Mouse (Mus musculus) embryonic facial prominence, embryonic 12.5 days (tissue): Measurements from ENCODE around the gene Edil3. TPM values are rescaled to one million over a fixed set of nuclear protein-coding genes. Genes with fewer than 3 reads are reported as not detected.

Source experiments
- ATAC-seq: fragments of 200-750 bp; cut with Nextera tagmentation; 2 replicates; pipeline ENCODE4 v1.8.0; 2017; ENCODE audit not compliant: insufficient number of reproducible peaks, insufficient read depth, low FRiP score, low TSS enrichment
- H3K27ac ChIP-seq: fragments of 300-500 bp; sonication (generic); 2 replicates; pipeline ENCODE4 v1.5.1; 2016; ENCODE audit warnings: mild to moderate bottlenecking
- H3K27me3 ChIP-seq: fragments of 300-500 bp; sonication (generic); 2 replicates; pipeline ENCODE4 v1.6.1; 2016; ENCODE audit warnings: mild to moderate bottlenecking, moderate library complexity
- H3K36me3 ChIP-seq: fragments of 300-500 bp; sonication (generic); 2 replicates; pipeline ENCODE4 v1.6.1; 2016; ENCODE audit warnings: mild to moderate bottlenecking
- H3K4me1 ChIP-seq: fragments of 300-500 bp; sonication (generic); 2 replicates; pipeline ENCODE4 v1.6.1; 2016
- H3K4me2 ChIP-seq: fragments of 300-500 bp; sonication (generic); replicated peaks from 2 replicates; pipeline ENCODE4 v1.6.1; 2016; ENCODE audit warnings: mild to moderate bottlenecking, moderate library complexity
- H3K4me3 ChIP-seq: fragments of 300-500 bp; sonication (generic); 2 replicates; pipeline ENCODE4 v1.5.1; 2016; ENCODE audit warnings: mild to moderate bottlenecking
- H3K9ac ChIP-seq: fragments of 300-500 bp; sonication (generic); 2 replicates; pipeline ENCODE4 v1.6.1; 2016; ENCODE audit warnings: mild to moderate bottlenecking, moderate library complexity
- H3K9me3 ChIP-seq: fragments of 300-500 bp; sonication (generic); 2 replicates; pipeline ENCODE4 v1.6.1; 2016; ENCODE audit warnings: mild to moderate bottlenecking, moderate library complexity
- WGBS: fragments of 180-500 bp; shearing (Covaris S2); methylation state at CpG from one replicate; pipeline ENCODE4 v1.1.7; 2016; 5-methylcytosine and 5-hydroxymethylcytosine counted together
- polyA plus RNA-seq: library from polyadenylated mRNA; unstranded; fragments of >200 nt; fragmentation: Nextera tagmentation; extraction: Ambion mirVana; gene quantifications from 2 replicates; pipeline ENCODE4 v1.2.1, GENCODE M21; 2016

Gene Edil3
- polyA plus RNA-seq, 1 experiment from 2014 or later, result 20.5 TPM

GRCm38 (mm10) chr13:88824441-88824840 is 3.2 kb downstream of the Edil3 start:
- no peak for ATAC-seq
- Histone ChIP-seq H3K36me3 (no peaks in the 10 kb centered on the region), H3K27ac (no peak overlapping the region), H3K9ac (no peak overlapping the region), H3K4me3 (no peak overlapping the region), H3K27me3 (no peaks in the 10 kb centered on the region), H3K4me1 (0 out of 2 replicates have a peak, but pooled peaks cover 3% of the 10 kb centered on the region), H3K9me3 (no peaks in the 10 kb centered on the region), H3K4me2 (peak overlapping the region; percentile 75)
- 24% methylated on average over 4 of the region's 4 CpGs for WGBS

GRCm38 (mm10) chr13:88828362-88828761 is 7.1 kb downstream of the Edil3 start:
- no peaks in the 10 kb centered on the region for H3K9me3 ChIP-seq
- no peaks in the 10 kb centered on the region for H3K27me3 ChIP-seq
- no peaks in the 10 kb centered on the region for H3K4me1 ChIP-seq
- no peak overlapping the region for H3K9ac ChIP-seq
- WGBS, result 34% methylated on average over 10 of the region's 10 CpGs
- no peak overlapping the region for H3K4me3 ChIP-seq
- no peak overlapping the region for H3K27ac ChIP-seq
- peak overlapping the region; percentile 17 for H3K4me2 ChIP-seq
- H3K36me3 ChIP-seq, result no peaks in the 10 kb centered on the region
- peak; percentile 32; the same call in 1 of the 2 replicates for ATAC-seq

GRCm38 (mm10) chr13:88833732-88834131 is 12.5 kb downstream of the Edil3 start:
- H3K27ac ChIP-seq, result no peak overlapping the region
- WGBS, result 85% methylated on average over 1 of the region's 1 CpGs
- H3K36me3 ChIP-seq, result no peaks in the 10 kb centered on the region
- no peaks in the 10 kb centered on the region for H3K27me3 ChIP-seq
- H3K4me3 ChIP-seq, result no peak overlapping the region
- H3K9ac ChIP-seq, result no peak overlapping the region
- no peak overlapping the region for H3K4me2 ChIP-seq
- no peaks in the 10 kb centered on the region for H3K9me3 ChIP-seq
- ATAC-seq, result no peak
- H3K4me1 ChIP-seq, result no peaks in the 10 kb centered on the region

GRCm38 (mm10) chr13:88849739-88850138 is 28.5 kb downstream of the Edil3 start:
- Histone ChIP-seq H3K9me3 (no peaks in the 10 kb centered on the region), H3K27ac (no peak overlapping the region), H3K4me1 (no peaks in the 10 kb centered on the region), H3K27me3 (no peaks in the 10 kb centered on the region), H3K4me2 (no peak overlapping the region), H3K36me3 (no peaks in the 10 kb centered on the region), H3K9ac (no peak overlapping the region), H3K4me3 (no peak overlapping the region)
- 89% methylated on average over 4 of the region's 4 CpGs for WGBS
- no peak for ATAC-seq

- Histone ChIP-seq H3K4me1 (no peaks in the 10 kb centered on the region), H3K4me3 (no peak overlapping the region), H3K4me2 (no peak overlapping the region), H3K27me3 (no peaks in the 10 kb centered on the region), H3K9ac (no peak overlapping the region), H3K9me3 (no peaks in the 10 kb centered on the region), H3K27ac (no peak overlapping the region), H3K36me3 (no peaks in the 10 kb centered on the region)
- WGBS, result 86% methylated on average over 2 of the region's 2 CpGs
- no peak for ATAC-seq
Observed at GRCm38 (mm10) chr13:88879960-88880359, 58.7 kb downstream of the Edil3 start.

GRCm38 (mm10) chr13:88890728-88891127 is 69.5 kb downstream of the Edil3 start:
- Histone ChIP-seq H3K4me1 (no peaks in the 10 kb centered on the region), H3K36me3 (no peaks in the 10 kb centered on the region), H3K27me3 (no peaks in the 10 kb centered on the region), H3K4me2 (no peak overlapping the region), H3K27ac (no peak overlapping the region), H3K9me3 (no peaks in the 10 kb centered on the region), H3K4me3 (no peak overlapping the region), H3K9ac (no peak overlapping the region)
- WGBS, result 26% methylated on average over 3 of the region's 3 CpGs
- peak; percentile 64; the same call in 1 of the 2 replicates for ATAC-seq

GRCm38 (mm10) chr13:88900046-88900445 is 78.8 kb downstream of the Edil3 start:
- WGBS, result 84% methylated on average over 3 of the region's 3 CpGs
- H3K9ac ChIP-seq, result no peak overlapping the region
- H3K27ac ChIP-seq, result no peak overlapping the region
- no peaks in the 10 kb centered on the region for H3K4me1 ChIP-seq
- no peaks in the 10 kb centered on the region for H3K27me3 ChIP-seq
- no peak for ATAC-seq
- no peak overlapping the region for H3K4me3 ChIP-seq
- H3K9me3 ChIP-seq, result no peaks in the 10 kb centered on the region
- H3K36me3 ChIP-seq, result no peaks in the 10 kb centered on the region
- no peak overlapping the region for H3K4me2 ChIP-seq

- Histone ChIP-seq H3K36me3 (no peaks in the 10 kb centered on the region), H3K4me2 (no peak overlapping the region), H3K27ac (no peak overlapping the region), H3K4me3 (no peak overlapping the region), H3K27me3 (no peaks in the 10 kb centered on the region), H3K9ac (no peak overlapping the region), H3K9me3 (no peaks in the 10 kb centered on the region), H3K4me1 (no peaks in the 10 kb centered on the region)
- 84% methylated on average over 1 of the region's 1 CpGs for WGBS
- ATAC-seq, result no peak
Observed at GRCm38 (mm10) chr13:88907405-88907804, 86.1 kb downstream of the Edil3 start.

- no peak for ATAC-seq
- Histone ChIP-seq H3K27ac (no peak overlapping the region), H3K27me3 (no peaks in the 10 kb centered on the region), H3K4me3 (no peak overlapping the region), H3K4me1 (no peaks in the 10 kb centered on the region), H3K4me2 (no peak overlapping the region), H3K36me3 (no peaks in the 10 kb centered on the region), H3K9ac (no peak overlapping the region), H3K9me3 (no peaks in the 10 kb centered on the region)
- WGBS, result 66% methylated on average over 1 of the region's 1 CpGs
Observed at GRCm38 (mm10) chr13:88908187-88908586, 86.9 kb downstream of the Edil3 start.

- ATAC-seq, result no peak
- WGBS, result 71% methylated on average over 2 of the region's 2 CpGs
- H3K36me3 ChIP-seq, result no peaks in the 10 kb centered on the region
- no peak overlapping the region for H3K4me2 ChIP-seq
- H3K4me3 ChIP-seq, result no peak overlapping the region
- H3K27ac ChIP-seq, result no peak overlapping the region
- no peak overlapping the region for H3K9ac ChIP-seq
- H3K4me1 ChIP-seq, result no peaks in the 10 kb centered on the region
- no peaks in the 10 kb centered on the region for H3K9me3 ChIP-seq
- H3K27me3 ChIP-seq, result no peaks in the 10 kb centered on the region
Observed at GRCm38 (mm10) chr13:88916503-88916902, 95.2 kb downstream of the Edil3 start.

- H3K27ac ChIP-seq, result no peak overlapping the region
- WGBS, result 61% methylated on average over 4 of the region's 4 CpGs
- no peak for ATAC-seq
Observed at GRCm38 (mm10) chr13:88929626-88930025, 108.4 kb downstream of the Edil3 start.

GRCm38 (mm10) chr13:88938564-88938963 is 117.3 kb downstream of the Edil3 start:
- Histone ChIP-seq H3K27me3 (no peaks in the 10 kb centered on the region), H3K9me3 (no peaks in the 10 kb centered on the region), H3K36me3 (no peaks in the 10 kb centered on the region), H3K4me1 (no peaks in the 10 kb centered on the region), H3K9ac (no peak overlapping the region), H3K27ac (no peak overlapping the region), H3K4me3 (no peak overlapping the region), H3K4me2 (no peak overlapping the region)
- ATAC-seq, result no peak
- 68% methylated on average over 2 of the region's 2 CpGs for WGBS

More at GRCm38 (mm10) chr13:88929626-88930025, 108.4 kb downstream of the Edil3 start:
- H3K4me1 ChIP-seq, result no peaks in the 10 kb centered on the region
- no peak overlapping the region for H3K4me3 ChIP-seq
- no peak overlapping the region for H3K4me2 ChIP-seq
- H3K9ac ChIP-seq, result no peak overlapping the region
- H3K36me3 ChIP-seq, result no peaks in the 10 kb centered on the region
- no peaks in the 10 kb centered on the region for H3K9me3 ChIP-seq
- H3K27me3 ChIP-seq, result no peaks in the 10 kb centered on the region

GRCm38 (mm10) chr13:88972355-88972754 is 151.1 kb downstream of the Edil3 start:
- Histone ChIP-seq H3K27ac (no peak overlapping the region), H3K36me3 (no peaks in the 10 kb centered on the region), H3K27me3 (no peaks in the 10 kb centered on the region), H3K9me3 (no peaks in the 10 kb centered on the region), H3K4me1 (no peaks in the 10 kb centered on the region), H3K4me2 (no peak overlapping the region), H3K9ac (no peak overlapping the region), H3K4me3 (no peak overlapping the region)
- ATAC-seq, result no peak
- 77% methylated on average over 4 of the region's 4 CpGs for WGBS
